Mouse (Mus musculus): Measurements from ENCODE around the gene Mta3.
A peak's percentile ranks its signal among the peaks of the same experiment; 100 is the strongest.
"Not testable (repeated sequence)": the region's sequence is repeated elsewhere in the genome, so short reads cannot be mapped to it uniquely, and the experiment has no call there.

The Mta3 gene

DNA sequence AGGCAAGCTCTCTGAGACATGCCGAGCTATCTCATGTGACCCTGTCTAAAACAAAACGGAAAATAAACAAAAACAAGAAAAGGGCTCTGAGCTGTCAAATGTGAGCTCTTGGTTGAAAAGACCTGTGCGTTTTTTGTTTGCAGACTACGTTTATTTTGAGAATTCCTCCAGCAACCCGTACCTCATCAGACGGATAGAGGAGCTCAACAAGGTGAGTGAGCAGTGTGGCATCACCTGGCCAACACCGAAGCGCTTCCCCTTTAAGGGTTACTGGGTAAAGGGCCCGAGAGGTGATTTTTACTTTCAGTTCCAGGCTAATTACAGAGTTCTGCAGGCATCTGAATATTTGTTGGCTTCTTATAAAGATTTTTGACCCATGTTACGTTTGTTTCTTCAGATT, 2.3 kb downstream of the Mta3 start:
- no peak for DNase-seq (ENCODE audit: extremely low spot score, low spot score)

- DNase-seq (ENCODE audit: extremely low spot score, low spot score), result no peak
These were observed 2.9 kb downstream of the Mta3 start for GRCm38 (mm10) chr17:83708891-83709290.

DNA sequence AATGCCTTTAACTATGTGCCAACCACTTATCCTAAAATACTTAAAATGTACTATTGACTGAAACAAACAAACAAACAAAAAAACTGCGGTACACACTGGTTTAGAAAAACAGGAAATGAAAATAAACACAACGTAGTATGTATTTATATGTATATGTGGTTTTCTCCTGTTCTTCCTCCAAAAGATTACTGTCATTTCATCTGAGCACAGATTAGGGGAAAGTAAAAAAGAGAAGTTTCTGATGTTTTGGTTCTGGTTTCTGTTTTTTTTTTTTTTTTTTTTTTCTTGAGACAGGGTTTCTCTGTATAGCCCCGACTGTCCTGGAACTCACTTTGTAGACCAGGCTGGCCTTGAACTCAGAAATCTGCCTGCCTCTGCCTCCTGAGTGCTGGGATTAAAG, 3.6 kb downstream of the Mta3 start:
- not testable (repeated sequence) for DNase-seq (ENCODE audit: extremely low spot score, low spot score)

DNA sequence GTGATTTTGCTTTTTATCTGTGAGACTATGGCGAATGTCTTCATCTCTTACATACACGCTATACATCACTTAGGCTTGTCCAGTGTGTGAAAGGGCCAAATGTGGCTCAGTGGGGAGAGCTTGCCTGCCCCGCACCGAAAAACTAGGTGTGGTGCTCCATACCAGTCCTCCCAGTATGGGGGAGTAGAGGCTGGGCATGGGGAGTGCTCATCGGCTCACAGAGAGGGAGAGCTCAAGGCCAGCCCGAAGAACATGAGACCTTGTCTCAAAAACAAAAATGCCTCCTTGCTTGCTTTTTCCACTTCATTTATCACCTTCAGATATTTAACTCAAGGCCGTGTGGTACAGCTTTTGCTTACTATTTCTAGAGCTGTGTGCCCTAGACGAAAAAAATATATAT, 4.7 kb downstream of the Mta3 start:
- no peak for DNase-seq (ENCODE audit: extremely low spot score, low spot score)

- DNase-seq (ENCODE audit: extremely low spot score, low spot score), result no peak
These were observed 6.4 kb downstream of the Mta3 start for GRCm38 (mm10) chr17:83712341-83712740.

GRCm38 (mm10) chr17:83720449-83720848, 14.5 kb downstream of the Mta3 start:
- no peak for DNase-seq (ENCODE audit: extremely low spot score, low spot score)

GRCm38 (mm10) chr17:83721157-83721556, 15.2 kb downstream of the Mta3 start:
- no peak for DNase-seq (ENCODE audit: extremely low spot score, low spot score)

DNA sequence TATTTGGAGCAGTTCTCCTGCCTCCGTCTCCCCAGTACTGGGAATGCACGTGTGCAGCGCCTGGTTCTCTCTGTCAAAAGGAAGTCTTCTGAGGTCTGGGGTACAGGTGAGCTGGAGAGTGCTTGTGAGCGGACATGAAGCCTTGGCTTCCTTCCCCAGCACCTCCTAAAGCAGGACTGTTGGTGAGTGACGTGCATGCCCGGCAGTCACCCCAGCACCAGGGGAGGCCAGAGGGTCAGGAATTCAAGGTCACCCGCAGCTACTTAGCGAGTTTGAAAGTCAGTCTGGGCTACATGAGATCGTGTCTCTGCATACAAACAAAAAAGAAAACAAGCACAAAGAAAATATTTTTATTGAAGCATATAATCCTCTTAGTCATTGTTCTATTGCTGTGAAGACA, 17.1 kb downstream of the Mta3 start:
- no peak for DNase-seq (ENCODE audit: extremely low spot score, low spot score)

DNA sequence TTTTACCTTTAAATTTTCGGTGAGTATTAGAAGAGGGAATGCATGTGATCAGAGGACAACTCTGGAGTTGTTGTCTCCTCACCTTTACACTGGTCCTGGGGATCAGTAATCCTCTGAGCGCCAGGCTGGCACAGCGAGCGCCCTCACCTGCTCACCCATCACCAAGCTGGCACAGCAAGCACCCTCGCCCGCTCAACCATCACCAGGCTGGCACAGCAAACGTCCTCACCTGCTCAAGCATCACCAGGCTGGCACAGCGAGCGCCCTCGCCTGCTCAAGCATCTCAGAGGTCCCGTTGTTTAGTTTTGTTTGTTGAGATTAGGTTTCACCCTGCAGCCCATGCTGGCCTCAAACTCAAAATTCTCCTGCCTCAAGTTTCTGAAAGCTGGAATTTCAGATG, 20.5 kb downstream of the Mta3 start:
- DNase-seq (ENCODE audit: extremely low spot score, low spot score), result no peak

DNA sequence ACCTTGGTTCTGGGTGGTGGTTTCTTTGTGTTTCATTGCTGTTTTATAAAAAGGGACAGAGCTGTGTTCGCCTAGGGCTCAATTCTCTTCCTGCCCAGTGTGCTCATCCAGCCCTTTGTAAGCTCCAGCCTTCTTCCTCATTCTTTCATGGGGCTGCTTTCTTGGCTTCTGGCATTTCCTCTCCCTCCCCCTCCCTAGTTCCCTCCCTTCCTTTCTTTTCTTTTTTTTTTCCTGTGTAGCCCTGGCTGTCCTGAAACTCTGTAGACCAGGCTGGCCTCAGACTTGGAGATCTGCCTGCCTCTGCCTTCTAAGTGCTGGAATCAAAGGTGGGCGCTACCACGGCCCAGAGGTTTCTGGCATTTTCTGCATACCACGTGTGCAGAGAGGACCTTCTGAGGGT, 21.7 kb downstream of the Mta3 start:
- no peak for DNase-seq (ENCODE audit: extremely low spot score, low spot score)

DNA sequence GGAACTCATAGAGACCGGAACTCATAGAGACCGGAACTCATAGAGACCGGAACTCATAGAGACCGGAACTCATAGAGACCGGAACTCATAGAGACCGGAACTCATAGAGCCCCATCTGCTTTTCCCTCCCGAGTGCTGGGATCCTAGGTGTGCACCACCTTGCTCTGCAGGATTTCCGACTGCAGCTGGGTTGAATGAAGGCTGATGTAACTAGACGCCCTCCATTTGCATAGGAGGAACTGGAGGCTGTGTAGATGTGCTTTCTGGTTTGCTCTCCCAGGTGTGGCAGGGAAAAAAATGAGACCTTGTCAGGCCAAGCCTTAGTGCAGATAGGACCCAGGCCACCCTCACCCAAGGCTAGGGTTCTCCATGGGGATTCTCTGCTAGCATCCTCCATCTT, 23.1 kb downstream of the Mta3 start:
- no peak for DNase-seq (ENCODE audit: extremely low spot score, low spot score)

GRCm38 (mm10) chr17:83730123-83730522, 24.2 kb downstream of the Mta3 start:
- no peak for DNase-seq (ENCODE audit: extremely low spot score, low spot score)

DNA sequence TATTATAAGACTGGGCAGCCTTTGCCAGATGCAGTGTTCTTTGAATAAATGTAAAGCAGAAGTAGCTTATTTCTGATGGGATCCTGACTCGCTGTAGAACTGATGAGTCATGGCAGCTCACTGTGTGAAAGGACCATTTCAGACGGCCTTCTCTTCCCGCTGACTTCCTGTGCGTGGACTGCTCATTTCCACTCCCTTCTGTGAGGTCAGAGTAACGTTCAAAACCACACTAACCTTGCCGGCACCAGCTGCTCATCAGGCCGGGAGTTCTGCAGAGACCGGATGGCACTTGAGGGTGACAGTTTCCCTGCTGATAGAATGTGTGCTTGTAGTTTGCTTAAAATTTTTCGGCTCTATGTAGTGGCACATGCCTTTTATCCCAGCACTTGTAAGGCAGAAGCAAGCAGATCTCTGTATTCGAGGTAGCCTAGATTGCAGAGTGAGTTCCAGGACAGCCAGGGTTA, 26.2 kb downstream of the Mta3 start:
- DNase-seq (ENCODE audit: extremely low spot score, low spot score), result peak; percentile 19

DNA sequence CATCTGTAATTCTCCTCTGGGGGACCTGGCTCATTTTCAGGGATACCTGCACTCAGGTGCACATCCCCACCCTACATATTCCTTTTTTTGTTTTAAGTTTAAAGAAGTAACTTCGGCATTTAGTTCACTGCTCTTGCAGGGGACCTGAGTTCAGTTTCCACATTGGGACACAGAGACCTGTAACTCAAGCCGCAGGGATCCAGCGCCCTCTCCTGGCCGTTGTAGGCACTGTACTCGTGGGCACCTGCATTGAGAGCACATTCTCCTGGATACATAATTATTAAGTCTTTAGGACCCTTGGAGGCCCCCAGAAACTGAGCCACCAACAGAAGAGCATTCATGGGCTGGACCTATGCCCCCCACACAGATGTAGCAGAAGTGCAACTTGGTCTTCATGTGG, 26.8 kb downstream of the Mta3 start:
- peak; percentile 68 for DNase-seq (ENCODE audit: extremely low spot score, low spot score)

DNA sequence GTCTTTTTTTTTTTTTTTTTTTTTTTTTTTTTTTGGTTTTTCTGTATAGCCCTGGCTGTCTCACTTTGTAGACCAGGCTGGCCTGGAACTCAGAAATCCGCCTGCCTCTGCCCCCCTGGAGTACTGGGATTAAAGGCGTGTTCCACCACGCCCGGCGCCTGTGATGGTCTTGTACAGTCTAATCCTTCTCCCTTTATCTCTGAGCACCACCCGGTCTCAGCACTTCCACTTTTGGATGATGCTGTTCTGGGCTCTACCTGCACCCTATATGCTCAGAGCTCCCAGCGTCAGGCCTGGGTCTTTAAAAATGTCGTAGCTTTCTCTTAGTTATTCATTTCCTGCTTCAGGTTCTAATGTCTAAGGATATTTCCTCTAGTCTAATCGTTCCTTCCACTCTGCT, 30.7 kb downstream of the Mta3 start:
- DNase-seq (ENCODE audit: extremely low spot score, low spot score), result no peak

DNA sequence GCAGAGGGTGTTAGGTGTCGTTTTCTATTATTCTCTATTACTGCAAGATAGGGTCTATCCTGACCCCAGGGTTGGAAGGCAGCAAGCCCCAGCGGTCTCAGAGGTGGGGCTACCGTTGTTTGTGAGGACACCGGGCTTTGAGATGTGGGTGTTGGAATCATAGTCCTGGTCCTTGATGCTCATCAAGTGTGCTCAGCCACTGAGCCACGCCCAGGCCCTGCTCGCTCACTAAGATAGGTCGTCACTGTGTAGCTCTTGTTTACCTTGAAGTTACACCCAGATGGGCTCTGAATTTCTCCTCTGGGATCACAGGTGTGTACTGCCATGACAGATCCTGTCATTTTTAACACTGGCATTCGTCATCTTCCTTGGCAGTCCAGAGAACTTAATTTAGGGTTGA, 31.8 kb downstream of the Mta3 start:
- no peak for DNase-seq (ENCODE audit: extremely low spot score, low spot score)

GRCm38 (mm10) chr17:83740135-83740676, 34.2 kb downstream of the Mta3 start:
- DNase-seq (ENCODE audit: extremely low spot score, low spot score), result no peak

GRCm38 (mm10) chr17:83741243-83741642, 35.3 kb downstream of the Mta3 start:
- no peak for DNase-seq (ENCODE audit: extremely low spot score, low spot score)

DNA sequence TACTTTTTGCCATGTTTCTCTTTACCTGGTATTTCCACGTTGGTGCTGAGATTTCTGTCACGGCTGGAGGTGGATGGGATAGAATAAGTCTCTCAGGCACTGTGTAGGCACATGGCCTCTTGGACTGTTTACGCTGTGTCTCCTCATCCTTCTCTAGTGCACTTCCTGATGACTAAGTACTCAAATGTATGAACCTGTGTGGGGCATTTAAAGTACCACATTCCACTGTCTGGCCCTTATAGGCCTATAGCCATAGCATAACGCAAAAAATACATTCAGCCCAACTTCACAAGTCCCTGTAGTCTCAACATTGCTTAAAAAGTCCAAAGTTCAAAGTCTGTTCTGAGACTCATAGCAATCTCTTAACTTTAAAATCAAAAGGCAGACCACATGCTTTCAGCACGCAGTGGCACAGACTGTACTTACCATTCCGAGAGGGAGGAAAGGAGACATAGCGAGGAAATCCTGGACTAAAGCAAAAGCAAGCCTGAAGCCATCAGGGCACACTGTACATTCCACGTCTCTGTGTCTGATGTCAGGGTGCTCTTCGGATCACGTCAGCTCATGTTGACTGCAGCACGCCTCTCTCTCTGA, 38.4 kb downstream of the Mta3 start:
- DNase-seq (ENCODE audit: extremely low spot score, low spot score), result no peak

GRCm38 (mm10) chr17:83747405-83748160, 41.6 kb downstream of the Mta3 start:
- no peak for DNase-seq (ENCODE audit: extremely low spot score, low spot score)

DNA sequence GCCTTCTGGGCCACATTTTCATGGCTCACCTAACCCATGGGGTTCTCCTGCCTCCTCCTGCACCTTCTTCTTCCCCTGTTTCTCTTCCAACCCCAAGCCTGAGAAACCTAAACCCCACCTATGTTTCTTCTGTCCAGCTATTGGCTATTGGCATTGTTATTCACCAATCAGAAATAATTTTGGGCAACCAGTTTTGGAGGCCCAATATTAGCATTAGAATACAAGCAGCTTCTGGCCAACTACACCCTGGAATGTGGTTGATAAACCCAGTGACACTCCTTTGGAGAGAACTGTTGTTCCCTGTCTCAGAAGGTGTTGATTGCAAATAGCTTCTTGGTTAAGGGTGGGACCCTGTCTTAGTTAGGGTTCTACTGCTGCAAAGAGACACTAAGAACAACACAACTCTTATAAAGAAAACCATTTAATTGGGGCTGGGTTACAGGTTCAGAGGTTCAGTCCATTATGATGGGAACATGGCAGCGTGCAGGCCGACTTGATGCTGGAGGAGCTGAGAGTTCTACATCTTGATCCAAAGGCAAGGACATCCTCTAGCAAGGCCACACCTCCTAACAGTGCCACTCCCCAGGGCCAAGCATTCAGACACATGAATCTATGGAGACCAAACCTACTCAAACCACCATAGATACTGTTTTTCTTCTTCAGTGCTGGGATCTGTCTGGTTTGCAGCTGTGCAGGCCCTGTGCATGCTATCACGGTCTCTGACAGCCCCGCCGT, 44.4 kb downstream of the Mta3 start:
- DNase-seq (ENCODE audit: extremely low spot score, low spot score), result no peak
